Mouse (Mus musculus): ENCODE data around the gene Mcf2.

The Mcf2 gene

DNA sequence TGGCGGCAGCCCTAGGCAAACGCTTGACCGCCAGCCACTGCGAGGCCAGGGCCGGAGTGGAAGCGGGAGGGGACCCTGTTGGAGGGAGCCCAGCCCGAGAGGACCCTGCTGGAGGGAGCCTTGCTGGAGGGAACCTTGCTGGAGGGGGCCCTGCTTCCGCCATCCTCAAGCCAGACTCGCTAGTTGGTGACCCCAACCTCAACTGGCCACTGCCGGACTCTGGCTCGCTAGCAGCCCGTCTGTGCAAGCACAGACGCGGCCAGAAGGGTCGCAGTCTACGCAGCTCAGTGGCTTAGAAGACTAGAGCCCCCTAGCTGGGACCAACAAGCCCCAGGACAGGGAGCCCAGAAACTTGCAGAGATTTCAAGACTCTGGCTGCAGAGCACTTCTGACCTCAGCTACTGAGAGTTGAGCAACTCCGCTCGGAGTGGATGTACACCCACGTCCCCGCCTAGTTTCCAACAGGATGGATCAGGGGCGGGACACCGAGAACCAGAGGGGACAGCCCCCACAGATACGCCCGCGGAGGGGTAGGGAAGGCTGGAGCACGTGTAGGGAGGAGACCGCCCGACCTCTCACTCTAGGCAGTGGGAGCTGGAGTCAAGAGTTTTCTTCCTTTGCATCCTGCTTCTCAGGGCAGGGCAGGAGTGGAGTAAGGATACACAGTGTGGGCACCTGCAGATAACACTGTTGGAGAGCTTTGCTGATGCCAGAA lies at the start of gene Mcf2:
Mcf2 (minus strand) TSS at position 346 of the 715 bp plus-strand sequence.
- in situ Hi-C loops (cut with MseI, MboI) = no loop called here

DNA sequence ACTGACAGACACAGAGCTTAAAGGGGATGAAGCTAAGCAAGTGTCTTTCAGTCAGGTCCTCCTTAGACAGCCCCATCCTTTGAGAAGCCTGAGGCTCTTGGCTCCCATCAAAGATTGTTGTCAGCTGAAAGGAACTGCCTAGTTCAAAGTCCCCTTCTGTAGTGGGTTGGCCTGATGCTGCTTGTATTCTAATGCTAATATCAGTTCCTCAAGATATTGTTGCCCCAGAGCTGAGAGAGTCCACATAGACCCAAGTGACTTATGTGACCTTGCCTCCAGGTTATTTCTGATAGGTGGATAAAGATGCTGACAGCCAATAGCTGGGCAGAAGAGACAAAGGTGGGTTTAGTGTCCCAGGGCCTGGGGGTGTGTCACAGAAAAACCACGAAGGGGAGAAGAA lies 8.8 kb upstream of the Mcf2 start:
- in situ Hi-C loops (cut with MseI, MboI) = no loop called here

DNA sequence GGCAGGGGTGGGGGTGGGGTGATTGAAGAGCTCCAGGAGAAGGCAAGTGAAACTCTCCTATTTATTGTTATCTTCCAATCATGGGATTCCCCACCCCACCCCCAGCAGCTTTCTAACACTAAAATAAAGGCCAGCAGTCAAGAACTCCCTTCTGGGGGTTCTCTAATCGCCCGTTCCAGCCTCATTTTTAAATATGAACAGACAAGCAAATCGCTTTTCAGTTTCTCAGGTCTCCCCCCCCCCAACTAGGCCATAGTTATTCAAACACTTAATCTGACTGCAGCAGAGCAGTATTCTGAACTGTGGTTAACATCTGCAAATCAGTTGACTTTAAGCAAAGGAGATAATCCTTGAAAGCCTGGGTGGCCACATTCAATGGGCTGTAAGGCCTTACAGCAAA lies 3.7 kb upstream of the Mcf2 start:
- in situ Hi-C loops (cut with MseI, MboI) = no loop called here

DNA sequence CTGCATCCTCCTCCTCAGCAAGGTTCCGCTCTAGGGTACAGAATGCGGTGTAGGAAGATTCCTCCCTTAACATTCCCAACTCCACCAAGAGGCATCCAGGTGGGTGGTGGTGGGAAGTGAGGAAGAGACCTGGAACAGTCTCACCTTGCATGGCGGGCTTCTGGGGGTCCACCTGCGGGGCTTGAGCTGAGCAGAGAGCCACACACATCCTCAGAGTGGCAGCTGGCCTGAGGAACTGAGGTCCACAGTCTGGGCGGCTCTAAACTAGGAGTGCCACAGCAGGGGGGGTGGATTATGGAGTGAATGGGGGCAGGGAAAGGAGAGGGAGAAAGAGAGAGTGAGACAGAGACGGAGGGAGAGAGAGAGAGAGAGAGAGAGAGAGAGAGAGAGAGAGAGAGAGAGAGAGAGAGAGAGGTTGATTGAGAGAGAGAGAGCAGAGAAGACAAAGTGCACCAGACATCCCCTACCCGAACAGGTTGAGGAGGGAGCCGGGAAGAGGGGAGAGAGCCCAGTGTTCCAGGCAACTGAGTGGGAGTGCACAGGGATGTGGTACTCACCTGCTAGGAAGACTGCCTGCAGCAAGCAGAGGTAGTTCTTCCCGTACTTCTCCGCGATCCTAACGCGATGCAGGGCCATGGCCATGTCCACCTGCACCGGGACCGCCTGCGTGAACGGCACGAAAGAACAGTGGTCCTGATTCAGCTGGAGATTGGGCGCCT lies 705 bp downstream of the Mcf2 start:
- in situ Hi-C loops (cut with MseI, MboI) = no loop called here

DNA sequence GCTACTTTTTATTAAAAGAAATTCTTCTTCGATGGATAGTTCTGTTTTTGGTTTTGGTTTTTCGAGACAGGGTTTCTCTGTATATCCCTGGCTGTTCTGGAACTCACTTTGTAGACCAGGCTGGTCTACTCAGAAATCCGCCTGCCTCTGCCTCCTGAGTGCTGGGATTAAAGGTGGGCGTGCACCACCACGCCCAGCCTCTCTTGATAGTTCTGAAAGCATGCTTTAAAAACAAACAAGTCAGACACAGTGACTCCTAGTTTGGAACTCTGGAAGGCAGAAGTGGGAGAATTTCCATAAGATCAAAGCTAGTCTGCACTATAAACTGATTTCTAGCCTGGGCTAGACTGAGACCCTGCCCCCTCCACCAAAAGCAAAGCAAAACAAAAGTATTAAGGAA lies 8.8 kb downstream of the Mcf2 start:
- in situ Hi-C loops (cut with MseI, MboI) = no loop called here

DNA sequence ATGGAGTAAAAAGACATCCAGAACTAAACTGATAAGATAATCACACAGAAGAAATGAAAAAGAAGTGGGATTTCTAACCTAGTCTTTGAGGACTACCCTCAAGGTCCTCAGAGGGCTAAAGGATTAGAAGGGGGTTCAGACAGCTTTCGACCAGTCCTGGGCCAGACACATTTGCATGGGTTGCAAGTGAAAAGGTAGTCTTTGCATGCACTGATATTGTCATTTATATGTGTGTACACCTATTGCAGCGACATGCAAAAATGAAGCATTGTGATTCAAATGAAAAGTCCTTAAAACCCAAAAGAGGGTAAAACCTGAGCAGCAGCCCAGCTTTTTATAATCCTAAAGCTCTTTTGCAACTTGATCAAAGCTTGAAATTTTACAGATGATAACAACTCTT lies 9.4 kb downstream of the Mcf2 start:
- in situ Hi-C loops (cut with MseI, MboI) = no loop called here

DNA sequence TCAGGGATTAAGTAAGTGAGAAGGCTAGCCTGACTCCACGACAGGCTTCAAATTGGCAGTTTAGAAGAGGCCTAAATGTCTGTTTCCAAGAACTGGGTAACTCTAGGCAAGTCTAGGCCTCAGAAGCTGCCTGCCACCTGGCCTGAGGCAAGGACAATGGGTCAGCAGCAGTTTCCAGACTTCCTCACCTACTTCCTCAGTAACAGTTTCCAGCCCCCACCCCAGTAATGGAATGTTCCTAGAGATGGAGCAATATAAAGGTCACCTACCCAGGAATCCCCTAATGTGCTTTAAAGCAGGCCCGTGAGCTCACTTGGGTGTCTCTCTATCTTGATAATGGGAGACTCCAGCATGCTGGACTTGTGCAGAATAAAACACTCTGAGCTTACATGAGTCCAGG lies 10.1 kb downstream of the Mcf2 start:
- in situ Hi-C loops (cut with MseI, MboI) = no loop called here

DNA sequence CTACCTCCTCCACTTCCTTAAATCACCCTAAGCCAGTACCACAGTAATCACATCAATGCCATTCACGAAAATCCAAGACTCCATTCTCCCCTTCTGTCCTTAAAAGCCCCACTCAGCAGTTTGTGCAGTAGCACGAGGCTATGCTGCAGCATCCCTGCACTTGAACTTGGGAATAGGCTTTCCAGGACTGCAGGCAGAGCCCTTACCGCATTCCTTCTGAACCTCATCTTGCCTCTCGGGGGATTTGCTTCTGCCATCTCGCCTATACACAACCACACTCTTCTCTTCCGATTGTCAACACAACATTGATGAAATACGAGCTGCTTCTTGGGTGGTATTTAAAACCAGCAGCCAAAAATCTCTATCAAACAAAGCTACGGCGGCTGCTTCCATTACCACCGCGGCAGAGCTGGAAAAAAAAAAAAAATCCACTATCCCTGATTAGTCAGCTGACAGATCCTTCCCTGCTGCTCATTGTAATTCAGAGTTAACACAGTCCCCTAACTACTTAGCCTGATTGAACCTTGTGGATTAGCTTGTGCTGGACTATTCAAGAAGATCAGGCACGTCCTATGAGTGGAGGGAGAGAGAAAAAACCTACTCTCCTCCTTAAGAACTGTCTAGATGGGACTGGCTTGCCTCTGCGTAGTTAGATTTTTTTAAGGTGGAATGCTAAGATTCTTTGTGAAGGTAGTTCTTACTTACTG lies 31.5 kb downstream of the Mcf2 start:
- in situ Hi-C loops (cut with MseI, MboI) = no loop called here

DNA sequence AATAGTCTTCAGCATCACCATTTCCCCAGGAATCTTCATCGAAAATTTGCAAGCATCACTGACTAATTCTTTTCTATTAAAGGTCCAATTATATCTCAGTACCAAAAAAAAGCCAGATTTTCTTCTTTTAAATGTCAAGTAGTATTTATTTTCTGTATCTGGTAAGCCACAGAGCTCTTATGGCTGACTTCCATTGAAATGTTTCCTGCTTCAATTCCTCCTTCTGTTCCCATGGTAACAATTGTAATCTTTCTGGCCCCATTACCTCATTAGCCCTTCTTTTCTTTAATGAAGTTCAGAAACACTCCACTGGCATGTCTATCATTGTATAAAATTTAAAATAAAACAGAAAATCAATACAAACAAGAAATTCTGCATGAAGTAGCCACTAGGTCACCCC lies 103.5 kb downstream of the Mcf2 start:
- in situ Hi-C loops (cut with MseI, MboI) = loop anchor here in 1 of 2 experiments (10.0 kb wide), 1 partner anchor 59 kb away; no protein-coding TSS in a partner anchor

DNA sequence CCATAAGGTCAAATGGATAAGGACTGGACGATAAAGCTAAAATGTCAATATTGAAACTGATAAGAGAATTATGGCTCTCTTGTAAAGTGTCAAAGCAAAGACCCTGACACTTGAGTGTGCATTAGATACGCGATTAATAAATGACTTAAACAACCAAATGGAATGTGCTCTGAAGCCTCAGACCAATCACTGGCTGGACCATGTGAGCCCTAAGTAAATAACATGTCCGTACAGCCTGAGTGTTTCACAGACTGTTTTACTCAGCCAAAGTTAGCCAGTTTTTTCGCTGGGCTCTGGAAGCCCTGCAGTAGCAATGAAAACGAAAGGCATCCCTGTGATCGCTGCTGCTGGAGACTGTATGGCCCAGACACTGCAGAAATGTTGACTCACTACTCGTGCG lies 123.7 kb downstream of the Mcf2 start:
- in situ Hi-C loops (cut with MseI, MboI) = no loop called here

DNA sequence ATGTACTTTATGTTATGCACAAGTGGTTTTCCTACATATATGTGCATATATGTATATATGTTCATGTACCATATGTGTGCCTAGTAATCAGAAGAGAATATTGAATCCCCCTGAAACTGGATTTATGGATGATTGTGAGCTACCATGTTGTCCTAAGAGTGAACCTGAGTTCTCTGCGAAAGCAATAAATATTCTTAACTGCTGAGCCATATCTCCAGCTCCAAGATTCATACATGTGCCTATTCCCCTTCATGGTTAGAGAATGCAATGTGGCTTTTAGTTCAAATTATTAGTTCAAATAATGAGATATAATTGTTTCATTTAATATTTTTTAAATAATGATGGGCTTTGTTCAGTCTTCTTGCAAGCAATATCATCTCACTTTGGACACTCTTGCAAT lies 124.1 kb downstream of the Mcf2 start:
- in situ Hi-C loops (cut with MseI, MboI) = no loop called here

DNA sequence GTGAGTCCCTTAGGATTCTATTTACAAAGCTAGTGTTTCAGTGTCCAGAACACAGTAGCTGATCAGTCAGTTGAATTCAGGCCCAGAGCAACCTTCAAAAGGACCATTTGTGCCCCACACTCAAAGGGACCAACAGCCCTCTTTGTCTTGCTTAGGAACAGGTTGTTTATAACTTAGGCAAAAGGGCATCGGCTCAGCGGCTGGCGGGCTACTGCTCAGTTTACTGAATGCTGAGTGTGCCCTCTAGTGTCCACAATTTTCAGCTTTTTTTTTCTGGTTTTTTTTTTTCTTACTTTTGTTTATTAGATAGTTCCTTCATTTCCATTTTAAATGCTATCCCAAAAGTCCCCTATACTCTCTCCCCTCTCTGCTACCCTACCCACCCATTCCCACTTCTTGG lies 152.2 kb downstream of the Mcf2 start:
- in situ Hi-C loops (cut with MseI, MboI) = no loop called here

DNA sequence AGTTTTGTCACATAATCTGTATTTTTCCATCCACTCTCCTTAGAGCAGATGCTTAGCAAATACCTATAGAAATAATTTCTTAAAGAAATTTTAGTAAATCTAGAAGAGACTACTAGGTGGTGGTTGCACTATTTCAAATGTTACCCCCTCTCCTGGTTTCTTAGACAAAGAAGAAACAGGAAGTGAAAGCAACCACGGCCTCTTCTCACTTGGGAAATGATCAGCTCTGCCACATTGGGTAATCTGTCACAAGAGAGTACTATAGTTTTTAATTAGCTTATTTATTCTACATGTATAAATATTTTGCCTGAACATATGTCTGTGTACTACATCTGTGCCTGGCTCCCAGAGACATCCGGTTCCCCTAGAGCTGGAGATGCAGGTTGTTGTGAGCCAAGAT lies 157.3 kb downstream of the Mcf2 start:
- in situ Hi-C loops (cut with MseI, MboI) = no loop called here

DNA sequence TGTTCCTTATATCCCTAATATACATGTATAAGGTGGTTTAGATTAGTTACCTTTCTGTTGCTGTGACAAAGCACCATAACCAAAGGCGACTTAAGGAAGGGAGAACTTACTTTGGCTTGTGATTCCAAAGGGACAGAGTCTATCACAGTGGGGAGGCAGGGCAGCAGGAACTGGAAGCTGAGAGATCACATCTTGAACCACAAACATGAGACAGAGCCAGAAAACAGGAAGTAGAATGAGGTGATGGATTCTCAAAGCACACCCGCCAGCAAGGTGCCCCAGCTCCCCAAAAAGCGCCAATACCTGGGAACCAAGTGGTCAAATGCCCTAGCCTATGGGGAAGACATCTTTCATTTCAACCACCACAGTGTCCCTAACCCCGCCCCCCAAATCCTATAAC lies 157.9 kb downstream of the Mcf2 start:
- in situ Hi-C loops (cut with MseI, MboI) = no loop called here

DNA sequence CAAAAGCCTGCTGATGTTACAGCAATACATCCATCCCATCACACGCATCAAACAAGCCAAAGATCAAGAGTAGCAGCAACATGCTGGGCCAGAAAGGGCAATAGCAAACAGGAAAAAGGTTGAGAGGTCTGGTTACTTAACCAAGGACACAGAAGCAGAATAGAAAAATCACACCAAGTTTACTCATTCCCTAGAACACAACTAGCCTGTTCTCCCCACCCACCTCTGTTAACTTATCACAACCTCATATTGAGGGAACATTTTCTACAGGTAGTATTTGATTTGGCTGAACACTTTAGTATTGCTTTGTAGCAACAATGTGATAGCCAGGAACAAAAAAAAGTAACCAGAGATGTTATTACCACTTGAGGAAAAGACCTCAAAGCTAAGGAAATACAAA lies 164.3 kb downstream of the Mcf2 start:
- in situ Hi-C loops (cut with MseI, MboI) = no loop called here

DNA sequence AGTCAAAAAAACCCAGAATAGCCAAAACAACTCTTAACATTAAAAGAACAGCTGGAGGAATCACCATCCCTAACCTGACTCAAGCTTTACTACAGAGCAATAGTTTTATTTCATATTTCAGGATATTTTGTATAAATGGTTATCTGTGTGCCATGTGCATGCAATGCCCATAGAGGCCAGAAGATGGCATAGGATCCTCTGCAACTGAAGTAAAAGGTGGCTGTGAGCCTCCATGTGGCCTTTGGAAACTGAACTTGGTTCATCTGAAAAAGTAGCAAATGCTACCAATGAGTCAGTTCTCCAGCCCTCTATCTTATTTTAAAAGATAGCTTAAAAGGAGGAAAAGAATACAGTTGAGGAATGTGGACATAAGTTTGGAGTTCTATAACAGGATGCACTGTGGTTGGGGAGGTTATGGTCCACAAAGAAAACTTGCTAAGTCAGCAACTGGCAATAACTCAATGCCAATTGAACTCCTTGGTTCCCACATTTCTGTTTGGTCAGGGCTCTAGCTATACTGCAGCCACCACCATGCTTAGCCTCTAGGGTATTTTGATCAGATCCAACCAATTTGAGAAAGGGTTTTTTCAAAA lies 165.7 kb downstream of the Mcf2 start:
- in situ Hi-C loops (cut with MseI, MboI) = no loop called here

Data from mouse trophoblast stem cell (cell line).